Mouse (Mus musculus) E14TG2a.4 (cell line): ENCODE data around the gene Abcc3.

ENCODE experiments used
- CTCF ChIP-seq: conservative IDR thresholded peaks from 2 replicates; pipeline ENCODE4 v1.5.1; 2014; ENCODE audit warnings: low read length
- POU5F1 ChIP-seq: IDR thresholded peaks from 2 replicates; pipeline ENCODE4 v1.6.1; 2014; ENCODE audit warnings: low read length, borderline replicate concordance

GRCm38 (mm10) chr11:94389724-94390396 lies 2.9 kb downstream of the Abcc3 start:
- no peak for TF ChIP-seq CTCF
- no peak for TF ChIP-seq POU5F1
